Mouse (Mus musculus) liver, embryonic 12.5 days (tissue): ENCODE measurements around the gene Cnpy1. TPM values are rescaled to one million over a fixed set of nuclear protein-coding genes. Genes with fewer than 3 reads are reported as not detected.
A peak's percentile ranks its signal among the peaks of the same experiment; 100 is the strongest.

Experiments
- ATAC-seq: fragments of 200-750 bp; cut with Nextera tagmentation; 2 replicates; pipeline ENCODE4 v1.8.0; 2017; ENCODE audit warnings: moderate number of reproducible peaks, mild to moderate bottlenecking, moderate library complexity
- H3K27ac ChIP-seq: fragments of 300-500 bp; sonication (generic); 2 replicates; pipeline ENCODE4 v1.5.1; 2016; ENCODE audit warnings: mild to moderate bottlenecking
- H3K27me3 ChIP-seq: fragments of 300-500 bp; sonication (generic); replicated peaks from 2 replicates; pipeline ENCODE4 v1.6.1; 2016; ENCODE audit warnings: mild to moderate bottlenecking, moderate library complexity
- H3K36me3 ChIP-seq: fragments of 300-500 bp; sonication (generic); 2 replicates; pipeline ENCODE4 v1.6.1; 2016; ENCODE audit warnings: mild to moderate bottlenecking, moderate library complexity
- H3K4me1 ChIP-seq: fragments of 300-500 bp; sonication (generic); 2 replicates; pipeline ENCODE4 v1.6.1; 2016
- H3K4me2 ChIP-seq: fragments of 300-500 bp; sonication (generic); 2 replicates; pipeline ENCODE4 v1.6.1; 2016; ENCODE audit warnings: mild to moderate bottlenecking, moderate library complexity
- H3K4me3 ChIP-seq: fragments of 300-500 bp; sonication (generic); 2 replicates; pipeline ENCODE4 v1.5.1; 2016; ENCODE audit warnings: mild to moderate bottlenecking, moderate library complexity
- H3K9ac ChIP-seq: fragments of 300-500 bp; sonication (generic); 2 replicates; pipeline ENCODE4 v1.6.1; 2016; ENCODE audit warnings: mild to moderate bottlenecking, moderate library complexity
- H3K9me3 ChIP-seq: fragments of 300-500 bp; sonication (generic); replicated peaks from 2 replicates; pipeline ENCODE4 v1.6.1; 2016; ENCODE audit warnings: mild to moderate bottlenecking, moderate library complexity
- WGBS: fragments of 180-500 bp; shearing (Covaris S2); methylation state at CpG from one replicate; pipeline ENCODE4 v1.1.7; 2016; ENCODE audit not compliant: insufficient replicate concordance; 5-methylcytosine and 5-hydroxymethylcytosine counted together
- polyA plus RNA-seq: library from polyadenylated mRNA; unstranded; fragments of >200 nt; fragmentation: Nextera tagmentation; extraction: Ambion mirVana; gene quantifications from 2 replicates; pipeline ENCODE4 v1.2.1, GENCODE M21; 2016

Gene Cnpy1
- polyA plus RNA-seq, 1 experiment from 2014 or later: not detected

DNA sequence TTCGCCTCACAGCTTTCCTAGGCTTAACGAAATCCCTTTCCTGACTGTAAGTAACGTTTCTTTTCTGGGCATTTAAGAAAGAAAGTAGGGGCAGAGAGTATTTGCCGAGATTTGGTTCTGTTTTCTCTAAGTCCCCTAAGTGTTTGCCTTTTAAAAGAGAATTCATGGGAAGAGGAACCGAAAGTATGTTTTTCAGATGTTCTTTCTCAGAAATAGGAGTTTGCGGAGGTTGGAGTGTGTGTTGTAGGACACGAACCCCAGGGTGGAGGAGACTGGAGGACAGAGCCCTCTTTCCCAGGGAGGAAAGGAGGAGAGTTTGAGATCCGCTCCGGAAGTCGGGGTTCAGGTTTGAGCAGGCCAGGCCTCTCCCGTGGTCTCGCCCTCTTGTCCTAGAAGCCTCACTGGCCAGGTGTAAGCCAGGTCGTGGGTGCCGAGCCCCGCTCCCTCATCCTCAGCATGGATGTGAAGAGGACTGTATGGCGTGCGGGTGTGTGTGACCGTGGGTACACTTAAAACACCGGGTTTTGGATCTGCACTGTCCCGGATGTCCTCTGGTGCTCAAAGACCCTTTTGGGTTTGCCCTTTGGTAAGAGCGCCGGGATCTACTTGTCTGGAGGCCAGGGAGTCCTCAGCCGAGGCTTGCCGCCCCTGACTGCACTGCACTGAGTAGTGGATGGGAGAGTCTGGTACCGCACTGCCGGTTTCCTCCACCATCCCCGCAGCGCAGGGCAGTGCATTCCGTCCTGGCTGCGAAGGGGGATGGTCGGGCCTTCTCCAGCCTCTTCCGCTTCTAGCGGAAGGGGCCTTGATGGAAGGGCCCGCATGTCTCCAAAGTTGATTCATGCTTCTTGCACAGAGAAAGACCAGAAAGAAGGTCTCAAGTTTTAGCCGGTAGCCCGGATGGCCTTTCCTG is 77.1 kb downstream of the Cnpy1 start:
- ATAC-seq: 0 out of 2 replicates have a peak, but pooled peaks have one; percentile 10
- Histone ChIP-seq H3K36me3 (no peaks in the 10 kb centered on the region), H3K4me3 (no peak overlapping the region), H3K27me3 (peaks cover 98% of the 10 kb centered on the region), H3K9me3 (no peaks in the 10 kb centered on the region), H3K27ac (no peak overlapping the region), H3K4me2 (0 out of 2 replicates have a peak overlapping the region, but pooled peaks have one; percentile 27), H3K4me1 (peaks cover 15% of the 10 kb centered on the region; the same call in 1 of the 2 replicates), H3K9ac (no peak overlapping the region)
- 2% methylated on average over 36 of the region's 36 CpGs for WGBS

GRCm38 (mm10) chr5:28167611-28168252 is 77.9 kb downstream of the Cnpy1 start:
- Histone ChIP-seq H3K4me3 (no peak overlapping the region), H3K4me2 (no peak overlapping the region), H3K4me1 (peaks cover 15% of the 10 kb centered on the region; the same call in 1 of the 2 replicates), H3K27ac (no peak overlapping the region), H3K9ac (no peak overlapping the region), H3K27me3 (peaks cover 98% of the 10 kb centered on the region), H3K9me3 (no peaks in the 10 kb centered on the region), H3K36me3 (no peaks in the 10 kb centered on the region)
- 2% methylated on average over 29 of the region's 29 CpGs for WGBS
- ATAC-seq: no peak

DNA sequence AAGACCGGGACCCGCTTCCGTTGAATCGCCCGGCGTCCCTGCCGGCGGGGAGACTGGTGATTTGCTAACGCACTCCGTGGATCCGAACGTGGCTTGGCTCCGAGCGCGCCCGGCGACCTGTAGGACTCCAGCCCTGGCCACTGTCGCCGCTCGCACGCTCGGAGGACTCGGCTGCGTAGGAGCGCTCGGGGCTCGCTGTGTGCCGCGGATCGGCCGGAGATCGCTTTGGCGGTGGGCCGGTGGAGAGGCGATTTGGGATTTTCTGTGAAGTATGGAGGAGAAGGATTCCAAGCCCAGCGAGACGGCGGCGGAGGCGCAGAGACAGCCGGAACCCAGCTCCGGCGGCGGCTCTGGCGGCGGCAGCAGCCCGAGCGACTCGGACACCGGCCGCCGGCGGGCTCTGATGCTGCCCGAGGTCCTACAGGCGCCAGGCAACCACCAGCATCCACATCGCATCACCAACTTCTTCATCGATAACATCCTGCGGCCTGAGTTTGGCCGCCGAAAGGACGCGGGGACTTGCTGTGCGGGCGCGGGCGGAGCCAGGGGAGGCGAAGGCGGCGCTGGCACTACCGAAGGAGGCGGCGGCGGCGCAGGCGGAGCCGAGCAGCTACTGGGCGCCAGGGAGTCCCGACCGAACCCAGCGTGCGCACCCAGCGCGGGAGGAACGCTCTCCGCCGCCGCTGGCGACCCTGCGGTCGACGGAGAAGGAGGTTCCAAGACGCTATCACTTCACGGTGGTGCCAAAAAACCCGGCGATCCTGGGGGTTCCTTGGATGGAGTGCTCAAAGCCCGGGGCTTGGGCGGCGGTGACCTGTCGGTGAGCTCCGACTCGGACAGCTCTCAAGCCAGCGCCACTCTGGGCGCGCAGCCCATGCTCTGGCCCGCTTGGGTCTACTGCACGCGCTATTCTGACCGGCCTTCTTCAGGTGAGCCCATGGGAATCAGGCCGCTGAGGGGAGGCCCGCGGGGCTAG is 79.1 kb downstream of the Cnpy1 start:
- no peak overlapping the region for H3K27ac ChIP-seq
- H3K27me3 ChIP-seq: peaks cover 98% of the 10 kb centered on the region
- under 1% methylated on average over 111 of the region's 111 CpGs for WGBS
- H3K9ac ChIP-seq: no peak overlapping the region
- ATAC-seq: no peak
- peak overlapping the region; percentile 38 for H3K4me3 ChIP-seq
- H3K4me1 ChIP-seq: peaks cover 15% of the 10 kb centered on the region; the same call in 1 of the 2 replicates
- no peaks in the 10 kb centered on the region for H3K9me3 ChIP-seq
- peak overlapping the region; percentile 59 for H3K4me2 ChIP-seq
- H3K36me3 ChIP-seq: no peaks in the 10 kb centered on the region

DNA sequence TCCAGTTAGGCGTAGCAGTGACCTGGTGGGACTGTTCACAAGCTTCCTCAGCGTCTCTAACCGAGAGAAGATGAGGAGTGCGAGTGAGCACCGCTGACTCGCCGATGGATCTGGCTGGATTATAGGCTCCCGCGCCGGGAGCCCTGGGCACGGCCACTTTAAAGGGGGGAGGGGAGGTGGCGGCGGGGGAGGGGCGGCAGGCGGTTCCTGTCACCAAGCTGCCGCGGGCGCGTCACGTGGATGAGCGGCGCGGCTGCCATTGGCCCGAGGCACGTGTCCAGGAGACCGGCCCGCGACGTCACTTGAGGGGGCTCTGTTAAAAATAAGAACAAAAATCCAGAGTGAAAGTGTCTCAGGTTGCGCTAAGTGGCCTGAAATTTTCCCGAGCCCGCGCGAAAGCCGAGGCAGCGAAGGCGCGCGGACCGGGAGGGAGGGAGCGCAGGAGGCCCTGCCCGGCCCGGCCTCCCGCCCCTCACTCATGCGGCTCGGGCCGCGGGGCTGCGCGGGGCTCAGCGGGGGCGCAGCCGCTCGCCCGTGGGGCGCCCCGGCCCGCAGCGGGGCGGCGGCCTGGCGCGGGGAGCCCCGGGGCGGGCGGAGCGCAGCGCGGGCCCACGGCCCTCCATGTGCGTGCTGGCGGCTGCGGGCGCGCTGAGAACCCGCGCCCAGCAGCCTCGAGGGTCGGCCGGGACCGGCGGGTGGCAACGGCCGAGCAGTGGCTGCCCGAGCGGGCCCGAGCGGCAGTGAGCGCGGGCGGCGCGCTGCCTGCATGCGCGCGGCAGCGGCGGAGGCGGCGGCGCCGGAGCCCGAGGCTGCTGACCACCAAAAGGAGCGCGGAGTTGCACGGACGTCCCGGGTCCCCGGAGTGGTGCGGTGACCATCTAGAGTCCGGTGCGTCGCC is 80.0 kb downstream of the Cnpy1 start, which contains the start of gene En2:
Gene En2, plus strand, starts transcription at position 337 of the 898 bp plus-strand sequence.
- no peak within 1 kb of the TSS for H3K27ac ChIP-seq
- peaks cover 99% of the 10 kb centered on the region for H3K27me3 ChIP-seq
- H3K9ac ChIP-seq: no peak within 1 kb of the TSS
- no peak for ATAC-seq
- H3K4me2 ChIP-seq: peak within 1 kb of the TSS; percentile 59
- H3K4me3 ChIP-seq: peak within 1 kb of the TSS; percentile 38
- no peaks in the 10 kb centered on the region for H3K9me3 ChIP-seq
- H3K4me1 ChIP-seq: peaks cover 15% of the 10 kb centered on the region; the same call in 1 of the 2 replicates
- under 1% methylated on average over 110 of the region's 113 CpGs for WGBS
- H3K36me3 ChIP-seq: no peaks in the 10 kb centered on the region

GRCm38 (mm10) chr5:28163926-28164325 is 81.7 kb downstream of the Cnpy1 start:
- no peaks in the 10 kb centered on the region for H3K36me3 ChIP-seq
- ATAC-seq: no peak
- no peaks in the 10 kb centered on the region for H3K9me3 ChIP-seq
- H3K27me3 ChIP-seq: peaks cover 100% of the 10 kb centered on the region
- no peak overlapping the region for H3K4me3 ChIP-seq
- peaks cover 15% of the 10 kb centered on the region; the same call in 1 of the 2 replicates for H3K4me1 ChIP-seq
- WGBS: 13% methylated on average over 1 of the region's 1 CpGs
- no peak overlapping the region for H3K9ac ChIP-seq
- H3K4me2 ChIP-seq: no peak overlapping the region
- H3K27ac ChIP-seq: no peak overlapping the region

DNA sequence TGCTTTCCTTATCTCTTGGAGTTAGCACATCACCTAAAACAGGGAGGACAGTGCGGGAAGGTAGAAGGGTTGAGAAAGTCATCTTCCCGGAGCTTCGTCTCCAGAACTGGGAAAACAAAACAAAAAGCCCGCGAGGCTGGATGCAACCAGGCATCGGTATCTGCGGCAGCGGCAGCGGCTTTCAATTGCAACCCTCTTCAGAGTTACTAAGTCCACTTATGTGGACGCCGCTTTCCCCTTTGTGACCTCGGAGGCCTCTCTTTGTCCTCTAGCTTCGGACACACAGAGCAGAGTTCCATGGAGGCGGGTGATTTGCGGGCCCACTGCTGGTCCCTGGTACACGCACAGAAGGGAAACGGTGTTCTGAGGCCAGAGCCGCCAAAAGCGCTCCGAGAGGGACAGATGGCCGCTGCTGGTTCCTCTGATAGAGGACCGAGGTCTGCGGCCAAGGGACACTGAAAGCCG is 83.6 kb downstream of the Cnpy1 start:
- Histone ChIP-seq H3K4me3 (no peak overlapping the region), H3K9me3 (no peaks in the 10 kb centered on the region), H3K27ac (no peak overlapping the region), H3K4me1 (peaks cover 9% of the 10 kb centered on the region; the same call in 1 of the 2 replicates), H3K4me2 (no peak overlapping the region), H3K36me3 (no peaks in the 10 kb centered on the region), H3K9ac (no peak overlapping the region), H3K27me3 (peaks cover 100% of the 10 kb centered on the region)
- no peak for ATAC-seq
- 1% methylated on average over 24 of the region's 24 CpGs for WGBS

- Histone ChIP-seq H3K4me2 (no peak overlapping the region), H3K9ac (no peak overlapping the region), H3K27me3 (peaks cover 100% of the 10 kb centered on the region), H3K4me1 (peaks cover 7% of the 10 kb centered on the region; the same call in 1 of the 2 replicates), H3K27ac (no peak overlapping the region), H3K9me3 (no peaks in the 10 kb centered on the region), H3K4me3 (no peak overlapping the region), H3K36me3 (no peaks in the 10 kb centered on the region)
- WGBS: 6% methylated on average over 20 of the region's 20 CpGs
- no peak for ATAC-seq
Measured at GRCm38 (mm10) chr5:28161383-28161937, 84.1 kb downstream of the Cnpy1 start.

GRCm38 (mm10) chr5:28159891-28160470 is 85.6 kb downstream of the Cnpy1 start:
- H3K27me3 ChIP-seq: peaks cover 100% of the 10 kb centered on the region
- no peaks in the 10 kb centered on the region for H3K36me3 ChIP-seq
- no peak overlapping the region for H3K27ac ChIP-seq
- WGBS: 5% methylated on average over 8 of the region's 8 CpGs
- H3K9ac ChIP-seq: no peak overlapping the region
- H3K4me1 ChIP-seq: no peaks in the 10 kb centered on the region
- no peak for ATAC-seq
- H3K4me2 ChIP-seq: no peak overlapping the region
- H3K4me3 ChIP-seq: no peak overlapping the region
- H3K9me3 ChIP-seq: no peaks in the 10 kb centered on the region

- Histone ChIP-seq H3K4me1 (no peaks in the 10 kb centered on the region), H3K9ac (no peak overlapping the region), H3K4me2 (no peak overlapping the region), H3K27me3 (peaks cover 98% of the 10 kb centered on the region), H3K36me3 (no peaks in the 10 kb centered on the region), H3K27ac (no peak overlapping the region), H3K4me3 (no peak overlapping the region), H3K9me3 (no peaks in the 10 kb centered on the region)
- 3% methylated on average over 15 of the region's 15 CpGs for WGBS
- ATAC-seq: no peak
Measured at GRCm38 (mm10) chr5:28159072-28159458, 86.5 kb downstream of the Cnpy1 start.
